Mouse (Mus musculus) lung, adult 2 months (tissue): ENCODE results near the gene Sdf2l1.

Experiments used
- CTCF ChIP-seq: fragments of 200-500 bp; IDR thresholded peaks from 2 replicates; pipeline ENCODE4 v1.5.1; 2011; ENCODE audit warnings: mild to moderate bottlenecking, low read length, control low read depth; ENCODE audit not compliant: insufficient read depth
- POLR2A ChIP-seq: fragments of 200-500 bp; IDR thresholded peaks from 2 replicates; pipeline ENCODE4 v1.6.1; 2011; ENCODE audit warnings: low read depth, mild to moderate bottlenecking, control low read depth, low read length, borderline replicate concordance; ENCODE audit errors: extremely low read depth

DNA sequence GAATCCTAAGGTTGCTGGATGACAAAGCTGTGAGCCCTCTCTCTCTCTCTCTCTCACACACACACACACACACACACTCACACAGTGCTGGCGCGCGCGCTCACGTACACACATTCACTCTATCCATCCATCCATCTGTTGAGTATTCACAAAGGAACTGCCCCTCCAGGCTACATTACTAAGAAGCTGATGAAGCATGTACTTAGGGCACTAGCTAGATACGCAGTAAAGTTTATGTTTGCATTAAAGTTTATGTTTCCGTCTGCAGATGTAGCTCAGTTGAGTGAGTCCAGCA is 670 bp upstream of the Sdf2l1 start:
- TF ChIP-seq CTCF = no peak
- TF ChIP-seq POLR2A = no peak
